Mouse (Mus musculus): ENCODE measurements around the gene Nxph4. TPM values are rescaled to one million over a fixed set of nuclear protein-coding genes. Genes with fewer than 3 reads are reported as not detected.

Gene Nxph4
- total RNA-seq (2014; fragmentation: Nextera tagmentation) (not detected in 2 replicates), total RNA-seq (2017) (0.06 and 0.11 TPM in 2 replicates), polyA plus RNA-seq (2012) (0.22 and 0.40 TPM in 2 replicates)

- Histone ChIP-seq H3K9me3 (replicated peaks) (no peaks in the 10 kb centered on the region), H3K27me3 (ENCODE audit: insufficient read depth, low read length) (peaks cover 84% of the 10 kb centered on the region), H3K4me1 (ENCODE audit: insufficient read depth, low read depth, low read length) (peaks cover 44% of the 10 kb centered on the region), H3K36me3 (replicated peaks) (no peaks in the 10 kb centered on the region), H3K4me3 (ENCODE audit: low read depth, low read length) (peak within 1 kb of the TSS; percentile 65; the same call in 1 of the 2 replicates)
- DNase-seq (ENCODE audit: low spot score): no peak
- ATAC-seq (ENCODE audit: extremely low read depth, insufficient number of reproducible peaks, low FRiP score, poor library complexity, severe bottlenecking): no peak
- TF ChIP-seq POLR2AphosphoS5 (IDR thresholded peaks at IDR 0.05; ENCODE audit: insufficient replicate concordance, low read depth, low read length): no peak
- no peak for TF ChIP-seq TAL1 (conservative IDR thresholded peaks at IDR 0.05; ENCODE audit: low read depth, low read length)
- no peak for TF ChIP-seq GATA1 (IDR thresholded peaks at IDR 0.05; ENCODE audit: borderline replicate concordance, low read length)
- no peak for TF ChIP-seq GATA2 (IDR thresholded peaks at IDR 0.05; ENCODE audit: borderline replicate concordance, low read depth, low read length)
- TF ChIP-seq CTCF (IDR thresholded peaks at IDR 0.05; ENCODE audit: low read depth, low read length): no peak
These were observed at the start of gene Nxph4 for GRCm38 (mm10) chr10:127534036-127534928. Nxph4 (minus strand) TSS chr10:127534559.

GRCm38 (mm10) chr10:127583649-127584048 lies 49.3 kb upstream of the Nxph4 start:
- Histone ChIP-seq H3K4me3 (ENCODE audit: low read depth, low read length) (no peak overlapping the region), H3K4me1 (ENCODE audit: insufficient read depth, low read depth, low read length) (0 out of 2 replicates have a peak, but pooled peaks cover 3% of the 10 kb centered on the region), H3K36me3 (replicated peaks) (no peaks in the 10 kb centered on the region), H3K27me3 (ENCODE audit: insufficient read depth, low read length) (peaks cover 57% of the 10 kb centered on the region), H3K9me3 (replicated peaks) (no peaks in the 10 kb centered on the region)
- ATAC-seq (ENCODE audit: extremely low read depth, insufficient number of reproducible peaks, low FRiP score, poor library complexity, severe bottlenecking) (no peak), DNase-seq (ENCODE audit: low spot score) (no peak)
- TF ChIP-seq GATA2 (IDR thresholded peaks at IDR 0.05; ENCODE audit: borderline replicate concordance, low read depth, low read length): no peak
- TF ChIP-seq TAL1 (conservative IDR thresholded peaks at IDR 0.05; ENCODE audit: low read depth, low read length): no peak
- TF ChIP-seq CTCF (IDR thresholded peaks at IDR 0.05; ENCODE audit: low read depth, low read length): no peak
- no peak for TF ChIP-seq POLR2AphosphoS5 (IDR thresholded peaks at IDR 0.05; ENCODE audit: insufficient replicate concordance, low read depth, low read length)
- TF ChIP-seq GATA1 (IDR thresholded peaks at IDR 0.05; ENCODE audit: borderline replicate concordance, low read length): no peak

- Histone ChIP-seq H3K4me3 (ENCODE audit: low read depth, low read length) (no peak overlapping the region), H3K9me3 (replicated peaks) (no peaks in the 10 kb centered on the region), H3K27me3 (ENCODE audit: insufficient read depth, low read length) (peaks cover 73% of the 10 kb centered on the region), H3K36me3 (replicated peaks) (no peaks in the 10 kb centered on the region), H3K4me1 (ENCODE audit: insufficient read depth, low read depth, low read length) (peaks cover 15% of the 10 kb centered on the region)
- DNase-seq (ENCODE audit: low spot score) (no peak), ATAC-seq (ENCODE audit: extremely low read depth, insufficient number of reproducible peaks, low FRiP score, poor library complexity, severe bottlenecking) (no peak)
- no peak for TF ChIP-seq GATA2 (IDR thresholded peaks at IDR 0.05; ENCODE audit: borderline replicate concordance, low read depth, low read length)
- TF ChIP-seq GATA1 (IDR thresholded peaks at IDR 0.05; ENCODE audit: borderline replicate concordance, low read length): no peak
These were observed 46.9 kb upstream of the Nxph4 start for GRCm38 (mm10) chr10:127581291-127581690.

GRCm38 (mm10) chr10:127577982-127578381 lies 43.6 kb upstream of the Nxph4 start:
- no peaks in the 10 kb centered on the region for H3K36me3 ChIP-seq (replicated peaks)
- peaks cover 82% of the 10 kb centered on the region for H3K27me3 ChIP-seq (ENCODE audit: insufficient read depth, low read length)
- no peak for TF ChIP-seq TAL1 (conservative IDR thresholded peaks at IDR 0.05; ENCODE audit: low read depth, low read length)
- TF ChIP-seq POLR2AphosphoS5 (IDR thresholded peaks at IDR 0.05; ENCODE audit: insufficient replicate concordance, low read depth, low read length): no peak
- TF ChIP-seq GATA2 (IDR thresholded peaks at IDR 0.05; ENCODE audit: borderline replicate concordance, low read depth, low read length): no peak
- no peak for TF ChIP-seq GATA1 (IDR thresholded peaks at IDR 0.05; ENCODE audit: borderline replicate concordance, low read length)
- TF ChIP-seq CTCF (IDR thresholded peaks at IDR 0.05; ENCODE audit: low read depth, low read length): no peak
- H3K9me3 ChIP-seq (replicated peaks): no peaks in the 10 kb centered on the region
- H3K4me1 ChIP-seq (ENCODE audit: insufficient read depth, low read depth, low read length): peaks cover 15% of the 10 kb centered on the region
- DNase-seq (ENCODE audit: low spot score) (no peak), ATAC-seq (ENCODE audit: extremely low read depth, insufficient number of reproducible peaks, low FRiP score, poor library complexity, severe bottlenecking) (no peak)
- H3K4me3 ChIP-seq (ENCODE audit: low read depth, low read length): no peak overlapping the region

- no peaks in the 10 kb centered on the region for H3K9me3 ChIP-seq (replicated peaks)
- ATAC-seq (ENCODE audit: extremely low read depth, insufficient number of reproducible peaks, low FRiP score, poor library complexity, severe bottlenecking) (no peak), DNase-seq (ENCODE audit: low spot score) (no peak)
- peaks cover 15% of the 10 kb centered on the region for H3K4me1 ChIP-seq (ENCODE audit: insufficient read depth, low read depth, low read length)
- no peak for TF ChIP-seq CTCF (IDR thresholded peaks at IDR 0.05; ENCODE audit: low read depth, low read length)
- TF ChIP-seq GATA1 (IDR thresholded peaks at IDR 0.05; ENCODE audit: borderline replicate concordance, low read length): no peak
- no peak for TF ChIP-seq GATA2 (IDR thresholded peaks at IDR 0.05; ENCODE audit: borderline replicate concordance, low read depth, low read length)
- TF ChIP-seq POLR2AphosphoS5 (IDR thresholded peaks at IDR 0.05; ENCODE audit: insufficient replicate concordance, low read depth, low read length): no peak
- no peak for TF ChIP-seq TAL1 (conservative IDR thresholded peaks at IDR 0.05; ENCODE audit: low read depth, low read length)
- no peaks in the 10 kb centered on the region for H3K36me3 ChIP-seq (replicated peaks)
- H3K4me3 ChIP-seq (ENCODE audit: low read depth, low read length): no peak overlapping the region
- peaks cover 82% of the 10 kb centered on the region for H3K27me3 ChIP-seq (ENCODE audit: insufficient read depth, low read length)
These were observed 42.8 kb upstream of the Nxph4 start for GRCm38 (mm10) chr10:127577156-127577555.

- ATAC-seq (ENCODE audit: extremely low read depth, insufficient number of reproducible peaks, low FRiP score, poor library complexity, severe bottlenecking) (no peak), DNase-seq (ENCODE audit: low spot score) (no peak)
- Histone ChIP-seq H3K4me3 (ENCODE audit: low read depth, low read length) (no peak overlapping the region), H3K9me3 (replicated peaks) (no peaks in the 10 kb centered on the region), H3K4me1 (ENCODE audit: insufficient read depth, low read depth, low read length) (peaks cover 15% of the 10 kb centered on the region), H3K36me3 (replicated peaks) (no peaks in the 10 kb centered on the region), H3K27me3 (ENCODE audit: insufficient read depth, low read length) (peaks cover 80% of the 10 kb centered on the region)
- TF ChIP-seq TAL1 (conservative IDR thresholded peaks at IDR 0.05; ENCODE audit: low read depth, low read length): no peak
- no peak for TF ChIP-seq GATA1 (IDR thresholded peaks at IDR 0.05; ENCODE audit: borderline replicate concordance, low read length)
- peak; percentile 35; the same call in 1 of the 2 replicates for TF ChIP-seq CTCF (IDR thresholded peaks at IDR 0.05; ENCODE audit: low read depth, low read length)
These were observed 42.1 kb upstream of the Nxph4 start for GRCm38 (mm10) chr10:127576381-127576961.

Measured in G1E (cell line).